Mouse (Mus musculus): ENCODE data around the gene Arid1a. TPM values are rescaled to one million over a fixed set of nuclear protein-coding genes. Genes with fewer than 3 reads are reported as not detected.

Arid1a gene
- polyA plus RNA-seq, 1 experiment: 45.1 TPM

- Histone ChIP-seq H3K4me3 (ENCODE audit: insufficient read depth, low read length) (no peak overlapping the region), H3K27ac (ENCODE audit: insufficient read depth, low read length) (0 out of 2 replicates have a peak overlapping the region, but pooled peaks have one; percentile 47), H3K4me1 (ENCODE audit: control insufficient read depth, insufficient read depth, low read length) (peaks cover 6% of the 10 kb centered on the region)
- TF ChIP-seq CTCF (IDR thresholded peaks at IDR 0.05; ENCODE audit: extremely low read depth, insufficient read depth, low read length) (no peak), POLR2A (IDR thresholded peaks at IDR 0.05; ENCODE audit: extremely low read depth, insufficient read depth, low read length) (no peak)
These were observed 45.1 kb downstream of the Arid1a start for GRCm38 (mm10) chr4:133711307-133712076.

GRCm38 (mm10) chr4:133709395-133709794 is 47.2 kb downstream of the Arid1a start:
- no peak for TF ChIP-seq POLR2A (IDR thresholded peaks at IDR 0.05; ENCODE audit: extremely low read depth, insufficient read depth, low read length)
- TF ChIP-seq CTCF (IDR thresholded peaks at IDR 0.05; ENCODE audit: extremely low read depth, insufficient read depth, low read length): no peak
- no peak overlapping the region for H3K27ac ChIP-seq (ENCODE audit: insufficient read depth, low read length)
- H3K4me1 ChIP-seq (ENCODE audit: control insufficient read depth, insufficient read depth, low read length): peaks cover 9% of the 10 kb centered on the region
- H3K4me3 ChIP-seq (ENCODE audit: insufficient read depth, low read length): no peak overlapping the region

GRCm38 (mm10) chr4:133707464-133707863 is 49.1 kb downstream of the Arid1a start:
- Histone ChIP-seq H3K27ac (ENCODE audit: insufficient read depth, low read length) (peak overlapping the region; percentile 0; the same call in 1 of the 2 replicates), H3K4me1 (ENCODE audit: control insufficient read depth, insufficient read depth, low read length) (peaks cover 9% of the 10 kb centered on the region), H3K4me3 (ENCODE audit: insufficient read depth, low read length) (no peak overlapping the region)
- no peak for TF ChIP-seq POLR2A (IDR thresholded peaks at IDR 0.05; ENCODE audit: extremely low read depth, insufficient read depth, low read length)
- no peak for TF ChIP-seq CTCF (IDR thresholded peaks at IDR 0.05; ENCODE audit: extremely low read depth, insufficient read depth, low read length)

GRCm38 (mm10) chr4:133706956-133707355 is 49.6 kb downstream of the Arid1a start:
- peaks cover 9% of the 10 kb centered on the region for H3K4me1 ChIP-seq (ENCODE audit: control insufficient read depth, insufficient read depth, low read length)
- H3K27ac ChIP-seq (ENCODE audit: insufficient read depth, low read length): peak overlapping the region; percentile 31
- H3K4me3 ChIP-seq (ENCODE audit: insufficient read depth, low read length): no peak overlapping the region
- TF ChIP-seq CTCF (IDR thresholded peaks at IDR 0.05; ENCODE audit: extremely low read depth, insufficient read depth, low read length) (no peak), POLR2A (IDR thresholded peaks at IDR 0.05; ENCODE audit: extremely low read depth, insufficient read depth, low read length) (0 out of 2 replicates have a peak, but pooled peaks have one; percentile 31)

GRCm38 (mm10) chr4:133705062-133705461 is 51.5 kb downstream of the Arid1a start:
- Histone ChIP-seq H3K4me3 (ENCODE audit: insufficient read depth, low read length) (no peak overlapping the region), H3K4me1 (ENCODE audit: control insufficient read depth, insufficient read depth, low read length) (peaks cover 9% of the 10 kb centered on the region), H3K27ac (ENCODE audit: insufficient read depth, low read length) (no peak overlapping the region)
- TF ChIP-seq POLR2A (IDR thresholded peaks at IDR 0.05; ENCODE audit: extremely low read depth, insufficient read depth, low read length): no peak
- no peak for TF ChIP-seq CTCF (IDR thresholded peaks at IDR 0.05; ENCODE audit: extremely low read depth, insufficient read depth, low read length)

- Histone ChIP-seq H3K27ac (ENCODE audit: insufficient read depth, low read length) (no peak overlapping the region), H3K4me3 (ENCODE audit: insufficient read depth, low read length) (no peak overlapping the region), H3K4me1 (ENCODE audit: control insufficient read depth, insufficient read depth, low read length) (peaks cover 2% of the 10 kb centered on the region)
- TF ChIP-seq CTCF (IDR thresholded peaks at IDR 0.05; ENCODE audit: extremely low read depth, insufficient read depth, low read length) (no peak), POLR2A (IDR thresholded peaks at IDR 0.05; ENCODE audit: extremely low read depth, insufficient read depth, low read length) (no peak)
These were observed 55.6 kb downstream of the Arid1a start for GRCm38 (mm10) chr4:133700905-133701368.

- H3K27ac ChIP-seq (ENCODE audit: insufficient read depth, low read length): no peak overlapping the region
- H3K4me1 ChIP-seq (ENCODE audit: control insufficient read depth, insufficient read depth, low read length): no peaks in the 10 kb centered on the region; the same call in 1 of the 2 replicates
- TF ChIP-seq CTCF (IDR thresholded peaks at IDR 0.05; ENCODE audit: extremely low read depth, insufficient read depth, low read length) (no peak), POLR2A (IDR thresholded peaks at IDR 0.05; ENCODE audit: extremely low read depth, insufficient read depth, low read length) (no peak)
- H3K4me3 ChIP-seq (ENCODE audit: insufficient read depth, low read length): no peak overlapping the region
These were observed 61.2 kb downstream of the Arid1a start for GRCm38 (mm10) chr4:133695363-133695762.

- TF ChIP-seq POLR2A (IDR thresholded peaks at IDR 0.05; ENCODE audit: extremely low read depth, insufficient read depth, low read length) (no peak), CTCF (IDR thresholded peaks at IDR 0.05; ENCODE audit: extremely low read depth, insufficient read depth, low read length) (no peak)
- Histone ChIP-seq H3K27ac (ENCODE audit: insufficient read depth, low read length) (no peak overlapping the region), H3K4me3 (ENCODE audit: insufficient read depth, low read length) (no peak overlapping the region), H3K4me1 (ENCODE audit: control insufficient read depth, insufficient read depth, low read length) (no peaks in the 10 kb centered on the region)
These were observed 66.3 kb downstream of the Arid1a start for GRCm38 (mm10) chr4:133690252-133690651.

- Histone ChIP-seq H3K4me1 (ENCODE audit: control insufficient read depth, insufficient read depth, low read length) (no peaks in the 10 kb centered on the region), H3K4me3 (ENCODE audit: insufficient read depth, low read length) (no peak overlapping the region), H3K27ac (ENCODE audit: insufficient read depth, low read length) (no peak overlapping the region)
- TF ChIP-seq POLR2A (IDR thresholded peaks at IDR 0.05; ENCODE audit: extremely low read depth, insufficient read depth, low read length) (no peak), CTCF (IDR thresholded peaks at IDR 0.05; ENCODE audit: extremely low read depth, insufficient read depth, low read length) (no peak)
These were observed 68.0 kb downstream of the Arid1a start for GRCm38 (mm10) chr4:133688417-133689067.

Measured in cortical plate, adult 2 months (tissue).